Mouse (Mus musculus) spleen, embryonic (tissue): Measurements from ENCODE around the gene Ccdc17.

Experiments used
- CTCF ChIA-PET: fragments of 350-600 bp; sonication (Branson Sonifier 250); formaldehyde crosslinking; loops from one replicate; lab custom pipeline; 2022; lab: Charles Lee

The Ccdc17 gene

GRCm38 (mm10) chr4:116596379-116596778, at the start of gene Ccdc17:
Gene Ccdc17, plus strand, starts transcription at chr4:116596654.
- CTCF ChIA-PET: no interaction called here

- CTCF ChIA-PET: no interaction called here
Measured at GRCm38 (mm10) chr4:116550432-116550831, 46.0 kb upstream of the Ccdc17 start.

GRCm38 (mm10) chr4:116553035-116553434, 43.4 kb upstream of the Ccdc17 start:
- CTCF ChIA-PET: no interaction called here

GRCm38 (mm10) chr4:116555413-116556300, 40.8 kb upstream of the Ccdc17 start, which contains the start of gene Tmem69:
Gene Tmem69, minus strand, starts transcription at chr4:116555936.
- CTCF ChIA-PET: no interaction called here

- CTCF ChIA-PET: interaction anchor here (0.6 kb wide), 1 partner anchor 310 kb away, joined by 3 read pairs; no protein-coding TSS in a partner anchor
Measured at GRCm38 (mm10) chr4:116556561-116557305, 39.7 kb upstream of the Ccdc17 start.

GRCm38 (mm10) chr4:116557306-116558121, 38.9 kb upstream of the Ccdc17 start, which contains the start of gene Gpbp1l1:
Gene Gpbp1l1, plus strand, starts transcription at chr4:116557658.
- CTCF ChIA-PET: interaction anchor here (0.6 to 0.7 kb wide), 3 partner anchors 29 to 411 kb away, joined by 3 to 4 read pairs (median 3); no protein-coding TSS in a partner anchor

GRCm38 (mm10) chr4:116558151-116558882, 38.1 kb upstream of the Ccdc17 start:
- CTCF ChIA-PET: interaction anchor here (0.6 kb wide), 1 partner anchor 30 kb away, joined by 4 read pairs; no protein-coding TSS in a partner anchor

- CTCF ChIA-PET: no interaction called here
Measured at GRCm38 (mm10) chr4:116595793-116596192, 661 bp upstream of the Ccdc17 start.

- CTCF ChIA-PET: no interaction called here
Measured at GRCm38 (mm10) chr4:116596978-116597881, 776 bp downstream of the Ccdc17 start.

GRCm38 (mm10) chr4:116612621-116613020, 16.2 kb downstream of the Ccdc17 start:
- CTCF ChIA-PET: no interaction called here

GRCm38 (mm10) chr4:116615237-116615636, 18.8 kb downstream of the Ccdc17 start:
- CTCF ChIA-PET: no interaction called here

- CTCF ChIA-PET: no interaction called here
Measured at GRCm38 (mm10) chr4:116624831-116625230, 28.4 kb downstream of the Ccdc17 start.

GRCm38 (mm10) chr4:116626658-116627358, 30.4 kb downstream of the Ccdc17 start:
- CTCF ChIA-PET: interaction anchor here (0.7 kb wide), 2 partner anchors 40 to 60 kb away, joined by 4 to 5 read pairs; no protein-coding TSS in a partner anchor

GRCm38 (mm10) chr4:116627359-116627716, 30.9 kb downstream of the Ccdc17 start:
- CTCF ChIA-PET: no interaction called here

GRCm38 (mm10) chr4:116627722-116628662, 31.5 kb downstream of the Ccdc17 start, which contains the start of gene Nasp:
Gene Nasp, minus strand, starts transcription at chr4:116627941.
- CTCF ChIA-PET: no interaction called here

- CTCF ChIA-PET: interaction anchor here (0.6 kb wide), 2 partner anchors 291 to 497 kb away, joined by 3 to 7 read pairs; no protein-coding TSS in a partner anchor
Measured at GRCm38 (mm10) chr4:116635197-116635596, 38.7 kb downstream of the Ccdc17 start.

- CTCF ChIA-PET: no interaction called here
Measured at GRCm38 (mm10) chr4:116638821-116639220, 42.4 kb downstream of the Ccdc17 start.

GRCm38 (mm10) chr4:116642071-116642470, 45.6 kb downstream of the Ccdc17 start:
- CTCF ChIA-PET: no interaction called here
